18 mouse cellular contexts compared by ENCODE assay signal in the genomic region with DNA sequence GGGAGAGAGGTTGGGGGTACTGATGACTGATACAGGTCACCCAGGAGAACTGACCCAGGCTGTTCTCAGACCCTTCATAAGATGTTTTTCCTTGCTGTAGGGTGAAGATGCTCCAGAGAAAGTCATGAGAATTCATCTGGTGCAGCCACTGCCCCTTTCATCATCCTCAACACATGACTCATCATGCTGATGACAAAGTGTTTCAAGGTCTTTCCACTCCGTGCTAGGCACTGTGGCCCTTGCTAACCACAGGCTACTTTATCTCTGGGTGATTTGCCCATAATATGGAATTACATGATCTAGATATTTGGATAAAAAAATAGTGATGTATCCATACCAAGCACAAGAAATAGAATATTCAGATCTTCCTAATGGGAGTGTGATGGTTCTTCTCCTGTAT.
"Had no signal": no experiment of that assay in that cellular context is flagged by ENCODE, and none has a peak within 500 bp of the region (broad histone marks: within the 10 kb centered on the region; RNA-seq: fewer than 3 reads in every experiment).

No protein-coding gene starts in this region.

- H3K4me3 ChIP-seq: megakaryocyte, embryonic 14.5 days; midbrain, embryonic 13.5 days; midbrain, embryonic 15.5 days; neural tube, embryonic 12.5 days had no signal

- ATAC-seq: liver, postnatal 0 days; midbrain, embryonic 13.5 days; midbrain, embryonic 15.5 days had no signal

- H3K4me2 ChIP-seq: lung, embryonic 14.5 days; midbrain, embryonic 11.5 days; midbrain, embryonic 13.5 days; midbrain, embryonic 15.5 days; neural tube, embryonic 12.5 days had no signal

- H3K27me3 ChIP-seq: megakaryocyte, embryonic 14.5 days; midbrain, embryonic 13.5 days; midbrain, embryonic 15.5 days; neural tube, embryonic 12.5 days had no signal

- H3K9ac ChIP-seq: liver, postnatal 0 days; lung, embryonic 14.5 days; midbrain, embryonic 13.5 days; midbrain, embryonic 15.5 days; neural tube, embryonic 12.5 days had no signal

- DNase-seq: liver, postnatal 0 days; lung, embryonic 14.5 days; lung, postnatal 10 days; lung, postnatal 36 days; retina, postnatal 1 day; right cerebral cortex, adult 18-20 months; right cerebral cortex, postnatal 25 days; right cerebral cortex, postnatal 4 days; spleen, adult 18-20 months; thymus, adult 18-20 months; thymus, postnatal 14 days; thymus, postnatal 36 days had no signal

- H3K36me3 ChIP-seq: midbrain, embryonic 13.5 days; midbrain, embryonic 15.5 days; neural tube, embryonic 12.5 days had no signal

- H3K4me1 ChIP-seq: megakaryocyte, embryonic 14.5 days; midbrain, embryonic 13.5 days; midbrain, embryonic 15.5 days; neural tube, embryonic 12.5 days had no signal

- H3K27ac ChIP-seq: macrophage; midbrain, embryonic 13.5 days; midbrain, embryonic 15.5 days; neural tube, embryonic 12.5 days had no signal
